Mouse (Mus musculus) frontal cortex, postnatal 36 days (tissue): ENCODE data around the gene Fam193a.

ENCODE experiments used
- DNase-seq, 2 experiments: peaks; one replicate each; pipeline ENCODE4 v3.0.0; 2022; ENCODE audit warnings: low spot score in 2 of 2

Fam193a gene

GRCm38 (mm10) chr5:34381700-34382099 lies 12.0 kb downstream of the Fam193a start:
- DNase-seq: no peak

DNA sequence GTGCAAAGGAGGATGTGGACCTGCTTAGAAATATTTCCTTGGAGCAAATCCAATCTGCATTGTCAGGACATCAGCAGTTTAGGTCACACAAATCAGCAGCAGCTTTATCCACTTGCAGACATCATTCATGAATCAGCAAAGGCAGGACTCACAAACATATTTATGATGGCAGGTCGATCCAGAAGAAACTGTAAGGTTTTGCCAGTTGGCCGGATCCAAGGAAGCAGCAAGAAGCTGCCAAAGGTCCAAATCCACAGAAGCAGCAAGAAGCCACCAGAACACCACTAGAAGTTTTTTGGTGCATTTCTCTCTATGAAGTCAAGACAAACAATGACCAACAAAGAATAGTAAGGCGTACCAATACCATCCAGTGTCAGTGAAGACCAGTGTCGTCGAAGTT lies 15.9 kb downstream of the Fam193a start:
- no peak for DNase-seq

GRCm38 (mm10) chr5:34386744-34387143 lies 17.0 kb downstream of the Fam193a start:
- DNase-seq: no peak

- DNase-seq: no peak
These were observed 23.5 kb downstream of the Fam193a start for GRCm38 (mm10) chr5:34393251-34393650.

DNA sequence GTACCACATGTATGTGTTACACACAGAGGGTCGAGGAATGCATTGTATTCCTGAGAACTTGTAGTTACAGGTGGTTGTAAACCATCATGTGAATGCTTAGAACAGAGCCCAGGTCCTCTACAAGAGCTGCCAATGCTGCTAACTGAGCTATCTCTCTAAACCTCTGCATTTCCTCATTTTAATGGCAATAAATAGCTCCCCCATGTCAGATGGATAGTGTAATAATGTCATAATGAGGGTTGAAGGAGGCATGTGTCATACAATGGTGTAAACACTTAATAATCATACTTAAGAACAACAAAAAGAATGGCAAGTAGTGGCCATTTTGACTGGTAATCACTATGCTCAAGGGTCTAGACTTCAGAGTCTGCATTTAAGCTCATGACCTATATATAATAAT lies 25.6 kb downstream of the Fam193a start:
- no peak for DNase-seq

DNA sequence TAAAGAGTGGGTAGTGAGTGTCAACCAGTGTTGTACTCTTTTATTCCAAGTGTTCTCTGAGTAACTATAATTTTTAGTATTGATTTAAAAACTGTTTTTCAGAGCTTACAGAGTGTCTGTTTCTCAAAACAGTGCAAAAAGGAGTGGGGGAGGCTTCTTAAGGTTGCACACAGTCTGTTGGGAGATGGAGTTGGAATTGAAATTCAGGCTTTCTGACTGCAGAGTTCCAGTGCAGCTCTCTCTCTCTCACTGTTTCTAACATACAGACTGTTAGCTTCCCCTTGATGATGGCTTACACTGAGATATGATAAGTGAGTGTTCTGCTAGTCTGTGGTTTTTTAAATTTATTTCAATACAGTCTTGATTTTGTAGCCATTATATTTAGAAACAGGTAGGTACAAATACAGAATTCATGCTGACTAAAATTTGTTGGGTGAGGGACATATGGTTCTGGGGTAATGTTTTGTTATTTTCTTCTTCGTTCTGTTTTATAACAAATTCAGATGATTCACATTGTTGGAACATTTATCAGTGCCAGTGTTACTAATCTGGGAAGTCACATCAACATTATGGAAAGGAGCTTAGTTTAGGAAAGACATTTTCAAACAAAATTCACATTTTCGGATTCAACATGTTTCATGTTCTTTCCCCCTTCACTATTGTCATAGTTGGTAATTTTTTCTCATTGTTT lies 26.3 kb downstream of the Fam193a start:
- DNase-seq: no peak

GRCm38 (mm10) chr5:34397866-34398265 lies 28.1 kb downstream of the Fam193a start:
- no peak for DNase-seq

GRCm38 (mm10) chr5:34398326-34398725 lies 28.6 kb downstream of the Fam193a start:
- DNase-seq: no peak

DNA sequence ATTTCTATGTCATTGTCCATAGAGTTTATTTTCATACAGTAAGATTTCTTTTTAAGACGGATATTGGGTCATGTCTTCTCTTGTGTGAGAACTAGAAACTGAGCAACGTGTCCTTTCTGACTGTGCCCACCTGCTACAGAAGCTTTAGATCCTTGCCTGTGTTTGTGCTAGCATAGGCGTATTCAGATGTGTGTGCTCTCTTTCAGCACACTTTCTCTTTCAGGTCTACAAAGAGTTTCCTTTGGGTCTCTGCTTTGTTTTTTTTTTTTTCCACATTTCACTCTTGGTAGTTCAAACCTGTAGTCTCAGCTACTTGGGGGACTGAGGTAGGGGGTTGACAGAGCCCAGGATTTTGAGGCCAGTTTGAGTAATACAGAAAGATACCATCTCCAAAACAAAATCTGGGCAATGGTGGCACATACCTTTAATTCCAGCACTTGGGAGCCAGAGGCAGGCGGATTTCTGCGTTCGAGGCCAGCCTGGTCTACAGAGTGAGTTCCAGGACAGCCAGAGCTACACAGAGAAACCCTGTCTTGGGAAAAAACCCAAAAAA lies 37.7 kb downstream of the Fam193a start:
- DNase-seq: no peak

GRCm38 (mm10) chr5:34409002-34409401 lies 39.3 kb downstream of the Fam193a start:
- no peak for DNase-seq

- no peak for DNase-seq
These were observed 41.1 kb downstream of the Fam193a start for GRCm38 (mm10) chr5:34410819-34411218.

- peak in 1 of 2 experiments; percentile 22 for DNase-seq
These were observed 44.2 kb downstream of the Fam193a start for GRCm38 (mm10) chr5:34413921-34414320.

DNA sequence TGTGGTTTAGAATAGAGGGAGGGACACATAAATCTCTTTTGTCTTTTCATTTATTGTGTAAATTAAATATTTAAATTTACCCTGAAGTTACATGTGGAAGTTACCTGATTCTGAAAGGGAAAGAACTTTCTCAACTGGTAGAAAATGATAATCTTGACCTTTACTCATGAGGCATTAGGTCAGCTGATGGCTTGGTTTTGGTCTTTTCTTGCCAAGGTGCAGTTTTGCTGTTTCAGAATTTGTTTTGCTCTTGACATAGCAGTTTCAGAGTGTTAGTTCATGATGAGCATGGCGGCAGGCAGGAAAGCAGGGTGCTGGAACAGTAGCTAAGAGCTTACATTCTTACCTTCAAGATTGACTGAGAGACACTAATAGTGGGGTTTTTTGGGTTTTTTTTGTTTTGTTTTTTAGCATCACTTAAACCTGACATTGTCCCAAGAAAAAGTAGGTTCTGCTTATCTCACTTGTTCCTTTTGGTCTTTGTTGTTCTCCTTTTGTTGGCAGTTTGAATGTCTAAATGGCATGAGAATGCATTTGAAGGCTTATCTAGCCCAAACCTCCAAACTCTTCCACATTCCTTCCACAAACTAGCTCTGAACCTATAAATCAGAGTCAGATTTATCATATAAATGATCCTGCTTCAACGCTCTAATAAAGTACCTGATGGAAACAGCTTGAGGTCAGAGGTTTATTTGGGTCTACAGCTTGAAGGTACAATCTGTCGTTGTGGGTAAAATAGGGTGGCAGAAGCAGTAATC lies 47.7 kb downstream of the Fam193a start:
- no peak for DNase-seq

DNA sequence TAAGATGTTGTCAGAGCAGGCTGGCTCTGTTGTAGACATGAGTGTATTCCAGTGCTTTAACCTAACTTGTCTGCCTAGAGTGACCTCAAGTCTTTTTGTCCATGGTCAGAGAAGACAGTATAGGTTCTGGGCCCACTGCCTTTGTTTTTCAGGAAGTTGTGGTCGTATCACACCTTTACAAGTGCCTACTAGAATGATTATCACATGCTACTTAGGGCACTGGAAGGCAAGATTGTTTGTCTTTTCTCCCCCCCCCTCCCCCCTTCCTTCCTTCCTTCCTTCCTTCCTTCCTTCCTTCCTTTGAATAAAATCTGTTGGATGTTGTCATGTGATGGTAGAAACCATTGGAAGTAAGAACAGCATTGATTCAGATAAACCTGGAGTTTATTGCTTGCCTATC lies 49.5 kb downstream of the Fam193a start:
- no peak for DNase-seq

DNA sequence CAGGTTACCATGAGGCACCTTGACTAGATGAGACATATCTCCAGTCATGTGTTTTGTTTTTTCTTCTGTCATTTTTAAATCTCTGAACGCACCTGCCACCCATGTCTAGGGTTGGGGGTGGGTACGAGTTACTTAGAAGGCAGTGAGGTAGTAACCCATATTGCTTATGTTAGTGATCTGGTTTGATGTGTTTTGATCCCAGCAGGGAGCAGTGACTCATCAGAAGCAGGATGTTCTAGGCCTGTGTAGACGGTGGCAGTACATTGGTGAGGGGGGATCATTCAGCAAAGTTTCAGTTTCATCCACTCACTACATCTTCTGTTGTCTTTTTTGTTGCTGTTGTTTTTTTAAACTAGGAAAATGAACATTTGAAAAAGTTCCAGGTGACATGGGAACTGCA lies 61.0 kb downstream of the Fam193a start:
- DNase-seq: no peak

DNA sequence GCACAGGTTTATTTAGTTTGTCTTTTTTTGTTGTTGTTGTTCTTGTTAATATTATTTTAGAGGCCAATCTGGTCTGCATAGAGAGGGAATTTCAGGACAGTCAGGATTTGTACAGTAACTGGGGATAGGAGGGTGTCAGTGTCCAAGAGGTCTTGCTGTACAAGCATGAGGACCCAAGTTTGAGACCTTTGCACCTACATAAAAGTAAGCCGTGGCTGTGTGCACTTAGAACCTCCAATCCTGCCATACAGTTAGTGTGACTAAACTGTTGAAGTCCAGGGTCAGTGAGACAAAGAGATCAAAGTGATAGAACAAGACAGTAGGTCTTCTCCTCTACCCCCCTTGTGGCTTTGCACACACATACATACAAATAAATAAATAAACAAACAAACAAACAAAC lies 64.1 kb downstream of the Fam193a start:
- DNase-seq: no peak

- peak; percentile 26 to 45 for DNase-seq
These were observed 64.5 kb downstream of the Fam193a start for GRCm38 (mm10) chr5:34434241-34434640.

DNA sequence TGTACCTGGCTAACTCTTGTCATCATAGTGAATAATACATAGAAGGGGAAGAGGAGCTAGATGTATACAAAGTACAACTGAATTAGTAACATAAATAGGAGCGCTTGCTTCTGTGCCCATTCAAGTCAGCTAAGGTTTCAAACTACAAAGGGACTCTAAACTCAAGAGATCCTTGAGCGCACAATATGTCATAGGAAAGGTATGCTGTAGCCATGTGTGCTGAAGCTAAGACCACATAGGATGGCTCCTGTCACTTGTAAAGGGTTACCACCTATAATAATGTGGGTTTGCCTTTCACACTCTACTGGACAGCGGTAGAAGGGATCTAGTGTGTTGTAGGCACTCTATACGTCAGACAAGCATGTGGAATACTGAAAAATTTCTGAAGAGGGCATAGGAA lies 68.3 kb downstream of the Fam193a start:
- DNase-seq: no peak

GRCm38 (mm10) chr5:34438659-34439058 lies 68.9 kb downstream of the Fam193a start:
- no peak for DNase-seq

DNA sequence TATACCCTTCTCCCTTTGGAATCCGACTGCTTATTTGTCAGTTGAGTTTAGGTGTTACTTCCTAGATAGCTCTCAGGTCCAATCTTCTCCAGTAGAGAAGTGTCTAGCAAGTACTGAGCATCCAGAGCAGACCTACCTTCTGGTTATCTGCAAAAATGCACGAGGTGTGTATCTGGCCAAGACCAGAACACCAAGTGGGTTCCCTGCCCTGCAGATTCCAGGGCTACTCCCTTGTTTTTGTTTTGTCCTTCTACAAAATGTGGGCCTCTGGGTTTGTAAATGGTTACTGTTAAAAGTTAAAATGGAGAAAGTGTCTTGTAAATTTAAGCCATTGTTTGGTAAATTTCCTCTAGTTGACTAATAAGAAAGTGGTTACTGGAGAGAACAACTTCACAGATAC lies 70.0 kb downstream of the Fam193a start:
- no peak for DNase-seq

DNA sequence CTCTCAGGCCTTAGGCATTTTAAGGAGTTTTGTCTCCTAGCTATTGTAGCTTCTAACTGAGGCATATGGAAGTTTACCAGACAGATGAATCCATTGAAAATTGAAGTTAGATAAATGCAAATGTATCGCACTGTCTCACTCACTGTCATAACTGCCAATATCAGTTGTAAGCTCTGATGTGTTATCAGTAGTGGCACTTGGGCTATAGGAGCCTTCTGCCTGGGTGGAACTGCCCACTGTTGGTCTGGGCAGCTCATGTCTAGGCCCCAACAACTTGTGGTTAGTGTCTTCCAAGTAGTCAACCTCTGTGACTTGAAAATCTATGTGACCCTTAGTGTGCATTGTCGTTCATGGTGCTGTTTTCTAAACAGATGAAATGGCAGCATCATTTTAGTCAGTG lies 72.1 kb downstream of the Fam193a start:
- DNase-seq: no peak

- DNase-seq: no peak
These were observed 76.5 kb downstream of the Fam193a start for GRCm38 (mm10) chr5:34446207-34446606.

DNA sequence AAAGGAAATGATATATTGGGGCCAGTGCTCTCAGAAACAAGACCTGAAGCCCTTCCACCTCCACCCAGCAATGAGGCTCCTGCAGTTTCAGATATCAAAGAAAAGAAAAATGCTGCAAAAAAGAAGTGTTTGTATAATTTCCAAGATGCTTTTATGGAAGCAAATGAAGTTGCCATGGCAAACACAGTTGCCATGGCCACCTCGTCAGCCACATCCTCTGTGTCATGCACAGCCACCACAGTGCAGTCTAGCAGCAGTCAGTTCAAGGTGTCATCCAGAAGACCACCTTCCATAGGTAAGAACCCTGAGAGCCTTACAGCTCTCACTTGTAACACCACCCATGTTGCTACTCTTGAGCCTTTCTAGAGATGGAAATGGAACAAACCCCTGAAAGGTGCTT lies 89.3 kb downstream of the Fam193a start:
- DNase-seq: peak in 1 of 2 experiments; percentile 23
